Mouse (Mus musculus) lung, adult 2 months (tissue): Measurements from ENCODE around the gene Macrod2. TPM values are rescaled to one million over a fixed set of nuclear protein-coding genes. Genes with fewer than 3 reads are reported as not detected.

Experiments used
- DNase-seq: peaks from one replicate; pipeline ENCODE4 v3.0.0; 2022
- H3K4me1 ChIP-seq: fragments of 200-500 bp; 2 replicates; pipeline ENCODE4 v1.6.1; 2011; ENCODE audit warnings: low read length; ENCODE audit not compliant: control insufficient read depth, insufficient read depth
- H3K4me3 ChIP-seq: fragments of 200-500 bp; replicated peaks from 2 replicates; pipeline ENCODE3; 2011; ENCODE audit warnings: low read depth, mild to moderate bottlenecking, control low read depth, low read length; ENCODE audit errors: extremely low read depth
- CTCF ChIP-seq: fragments of 200-500 bp; IDR thresholded peaks from 2 replicates; pipeline ENCODE4 v1.5.1; 2011; ENCODE audit warnings: mild to moderate bottlenecking, low read length, control low read depth; ENCODE audit not compliant: insufficient read depth
- POLR2A ChIP-seq: fragments of 200-500 bp; IDR thresholded peaks from 2 replicates; pipeline ENCODE4 v1.6.1; 2011; ENCODE audit warnings: low read depth, mild to moderate bottlenecking, control low read depth, low read length, borderline replicate concordance; ENCODE audit errors: extremely low read depth
- WGBS: fragments of 180-500 bp; shearing (Covaris S2); methylation state at CpG from one replicate; pipeline ENCODE4 v1.1.7; 2018; 5-methylcytosine and 5-hydroxymethylcytosine counted together
- polyA plus RNA-seq: library from polyadenylated mRNA; depleted of rRNA; stranded (reverse); fragments of >200 nt; gene quantifications from 2 replicates; pipeline ENCODE4 v1.2.3, GENCODE M21; 2012

Gene Macrod2
- polyA plus RNA-seq, 1 experiment, result 2.6 TPM

- 85% methylated on average over 4 of the region's 4 CpGs for WGBS
- no peak for TF ChIP-seq POLR2A
- TF ChIP-seq CTCF, result no peak
- DNase-seq, result no peak
- Histone ChIP-seq H3K4me1 (no peaks in the 10 kb centered on the region), H3K4me3 (no peak overlapping the region)
Measured at GRCm38 (mm10) chr2:140862736-140863135, 467.6 kb downstream of the Macrod2 start.

GRCm38 (mm10) chr2:140865636-140866035, 470.5 kb downstream of the Macrod2 start:
- DNase-seq, result no peak
- H3K4me1 ChIP-seq, result no peaks in the 10 kb centered on the region
- TF ChIP-seq POLR2A (no peak), CTCF (no peak)
- WGBS, result 90% methylated on average over 1 of the region's 1 CpGs
- H3K4me3 ChIP-seq, result no peak overlapping the region

GRCm38 (mm10) chr2:140867116-140867515, 472.0 kb downstream of the Macrod2 start:
- no peak overlapping the region for H3K4me3 ChIP-seq
- TF ChIP-seq POLR2A, result no peak
- no peak for TF ChIP-seq CTCF
- DNase-seq, result no peak
- H3K4me1 ChIP-seq, result no peaks in the 10 kb centered on the region
- WGBS, result 90% methylated on average over 5 of the region's 5 CpGs

GRCm38 (mm10) chr2:140885176-140885575, 490.1 kb downstream of the Macrod2 start:
- no peaks in the 10 kb centered on the region for H3K4me1 ChIP-seq
- no peak overlapping the region for H3K4me3 ChIP-seq
- no peak for DNase-seq
- TF ChIP-seq CTCF (no peak), POLR2A (no peak)

- TF ChIP-seq POLR2A, result no peak
- no peak for TF ChIP-seq CTCF
- Histone ChIP-seq H3K4me3 (no peak overlapping the region), H3K4me1 (no peaks in the 10 kb centered on the region)
- no peak for DNase-seq
Measured at GRCm38 (mm10) chr2:140890683-140891082, 495.6 kb downstream of the Macrod2 start.

- Histone ChIP-seq H3K4me3 (no peak overlapping the region), H3K4me1 (no peaks in the 10 kb centered on the region)
- DNase-seq, result no peak
- 51% methylated on average over 3 of the region's 3 CpGs for WGBS
- TF ChIP-seq POLR2A (no peak), CTCF (no peak)
Measured at GRCm38 (mm10) chr2:140896396-140897082, 501.4 kb downstream of the Macrod2 start.

GRCm38 (mm10) chr2:140898408-140898985, 503.4 kb downstream of the Macrod2 start:
- TF ChIP-seq POLR2A, result no peak
- no peak for TF ChIP-seq CTCF
- WGBS, result 68% methylated on average over 7 of the region's 7 CpGs
- DNase-seq, result no peak
- no peaks in the 10 kb centered on the region for H3K4me1 ChIP-seq
- H3K4me3 ChIP-seq, result no peak overlapping the region

GRCm38 (mm10) chr2:140905331-140905730, 510.2 kb downstream of the Macrod2 start:
- no peak overlapping the region for H3K4me3 ChIP-seq
- WGBS, result 88% methylated on average over 4 of the region's 4 CpGs
- TF ChIP-seq POLR2A (no peak), CTCF (no peak)
- no peaks in the 10 kb centered on the region for H3K4me1 ChIP-seq
- DNase-seq, result no peak

- 80% methylated on average over 3 of the region's 3 CpGs for WGBS
- no peak for DNase-seq
- no peaks in the 10 kb centered on the region for H3K4me1 ChIP-seq
- TF ChIP-seq CTCF (no peak), POLR2A (no peak)
- no peak overlapping the region for H3K4me3 ChIP-seq
Measured at GRCm38 (mm10) chr2:140906123-140906522, 511.0 kb downstream of the Macrod2 start.

- TF ChIP-seq CTCF (no peak), POLR2A (no peak)
- WGBS, result 64% methylated on average over 6 of the region's 6 CpGs
Measured at GRCm38 (mm10) chr2:140911463-140911862, 516.4 kb downstream of the Macrod2 start.

More at GRCm38 (mm10) chr2:140911463-140911862, 516.4 kb downstream of the Macrod2 start:
- H3K4me3 ChIP-seq, result no peak overlapping the region
- no peaks in the 10 kb centered on the region for H3K4me1 ChIP-seq
- no peak for DNase-seq
